In the genomic region with DNA sequence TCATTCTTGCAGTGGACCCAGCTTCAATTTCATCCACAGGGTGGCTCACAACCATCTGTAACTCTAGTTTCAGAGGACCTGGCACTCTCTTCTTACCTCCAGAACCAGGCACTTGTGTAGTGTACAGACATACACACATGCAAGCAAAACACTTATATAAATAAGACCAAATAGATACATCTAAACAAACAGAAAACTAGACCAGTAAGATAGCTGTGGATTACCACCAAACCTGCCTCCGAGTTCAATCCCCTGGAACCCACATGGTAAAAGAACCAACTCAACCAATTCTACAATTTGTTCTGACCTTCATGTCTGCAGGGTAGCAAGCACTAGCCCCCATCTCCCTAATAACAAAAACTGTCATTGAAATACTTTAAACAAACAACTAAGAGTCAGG, we compare ENCODE assay signal across 15 mouse cellular contexts.
"Had no signal": no experiment of that assay in that cellular context is flagged by ENCODE, and none has a peak within 500 bp of the region (broad histone marks: within the 10 kb centered on the region; RNA-seq: fewer than 3 reads in every experiment).

No protein-coding gene starts in this region.

- H3K4me3 ChIP-seq: liver, embryonic 13.5 days had no signal

- H3K4me2 ChIP-seq: liver, embryonic 13.5 days had no signal

- DNase-seq: kidney, adult 2 months; kidney, postnatal 25 days; liver, embryonic 13.5 days; lung, adult 2 months; lung, postnatal 14 days; lung, postnatal 4 days; midbrain, embryonic 14.5 days; right cerebral cortex, adult 18-20 months; right cerebral cortex, postnatal 14 days; right cerebral cortex, postnatal 4 days; thymus, adult 2 months; thymus, postnatal 14 days; thymus, postnatal 4 days had no signal

- H3K27ac ChIP-seq: kidney, postnatal 0 days; liver, embryonic 13.5 days; stomach, postnatal 0 days had no signal

- H3K27me3 ChIP-seq: liver, embryonic 13.5 days had no signal

- H3K9ac ChIP-seq: liver, embryonic 13.5 days had no signal

- H3K9me3 ChIP-seq: liver, embryonic 13.5 days had no signal
